Mouse (Mus musculus) cerebellum, adult 2 months (tissue): ENCODE measurements around the gene Ccdc47.

Experiments used
- CTCF ChIP-seq: fragments of 200-500 bp; IDR thresholded peaks from 2 replicates; pipeline ENCODE4 v1.5.1; 2011; ENCODE audit warnings: low read depth, mild to moderate bottlenecking, control low read depth, low read length, moderate library complexity, borderline replicate concordance; ENCODE audit not compliant: insufficient read depth
- POLR2A ChIP-seq: fragments of 200-500 bp; IDR thresholded peaks from 2 replicates; pipeline ENCODE4 v1.6.1; 2011; ENCODE audit warnings: low read length, control low read depth, borderline replicate concordance; ENCODE audit not compliant: insufficient read depth

DNA sequence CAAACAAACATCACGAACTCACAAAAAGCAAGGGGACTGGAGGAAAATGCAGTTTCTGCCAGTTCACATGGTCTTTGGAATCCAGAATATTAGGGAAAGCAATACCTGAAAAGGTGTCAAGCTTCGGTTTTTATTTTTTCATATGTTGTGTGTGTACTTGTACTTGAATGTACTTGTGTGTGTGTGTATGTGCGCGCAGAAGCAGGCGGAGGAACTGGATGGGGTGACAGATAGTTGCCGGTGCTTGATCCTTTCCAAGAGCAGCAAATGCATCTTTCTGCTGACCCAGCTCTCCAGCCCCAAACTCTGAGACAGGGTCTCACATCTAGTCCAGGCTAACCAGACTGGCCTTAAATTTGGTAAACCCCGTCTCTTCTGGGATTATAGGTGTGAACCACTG is 21.3 kb downstream of the Ccdc47 start:
- no peak for TF ChIP-seq CTCF
- no peak for TF ChIP-seq POLR2A
